Mouse (Mus musculus) right cerebral cortex, adult 2 months (tissue): ENCODE measurements around the gene Ngrn.

Experiments
- DNase-seq, 2 experiments: peaks; one replicate each; pipeline ENCODE4 v3.0.0; 2021 to 2022; ENCODE audit warnings: low spot score in 2 of 2

Ngrn gene

GRCm38 (mm10) chr7:80260625-80261371, at the start of gene Ngrn:
TSS of gene Ngrn (plus strand) at chr7:80261215.
- DNase-seq: peak; percentile 86 to 91

DNA sequence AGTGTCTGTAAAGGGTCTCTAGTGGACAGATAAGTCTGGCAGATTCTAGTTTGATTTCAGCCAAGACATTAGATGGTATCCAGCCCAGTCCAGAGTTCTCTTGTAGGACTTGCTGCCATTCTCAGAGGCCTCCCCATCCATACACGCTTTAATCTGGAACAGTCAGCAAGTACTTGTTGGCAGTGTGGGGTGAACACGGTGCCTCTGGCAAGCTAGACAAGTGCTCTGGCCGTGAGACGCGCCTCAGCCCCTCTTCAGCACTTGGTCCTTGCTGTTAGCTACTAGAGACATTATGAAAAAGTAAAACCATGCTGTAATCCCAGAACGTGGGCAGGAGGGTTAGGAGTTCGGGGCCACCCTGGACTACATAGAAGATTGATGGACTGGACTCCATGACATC, 47.4 kb upstream of the Ngrn start:
- no peak for DNase-seq

DNA sequence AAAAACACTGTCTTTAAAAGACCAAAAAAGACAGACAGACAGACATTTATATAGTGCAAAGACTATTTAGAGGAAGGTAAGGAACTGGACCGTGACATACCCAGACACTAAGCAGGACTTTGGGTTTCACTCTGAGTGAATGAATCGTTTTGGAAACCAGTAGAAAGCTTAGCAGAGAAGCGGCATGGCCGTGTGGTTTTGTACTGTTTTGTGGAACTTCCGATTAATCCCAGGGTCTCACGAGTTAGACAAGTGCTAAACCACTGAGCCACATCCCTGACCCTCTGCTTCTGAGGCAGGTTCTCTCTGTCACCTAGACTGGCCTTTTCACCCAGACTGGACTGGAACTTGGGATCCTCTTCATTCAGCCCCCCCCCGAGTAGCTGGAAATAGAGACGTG, 46.6 kb upstream of the Ngrn start:
- DNase-seq: no peak

DNA sequence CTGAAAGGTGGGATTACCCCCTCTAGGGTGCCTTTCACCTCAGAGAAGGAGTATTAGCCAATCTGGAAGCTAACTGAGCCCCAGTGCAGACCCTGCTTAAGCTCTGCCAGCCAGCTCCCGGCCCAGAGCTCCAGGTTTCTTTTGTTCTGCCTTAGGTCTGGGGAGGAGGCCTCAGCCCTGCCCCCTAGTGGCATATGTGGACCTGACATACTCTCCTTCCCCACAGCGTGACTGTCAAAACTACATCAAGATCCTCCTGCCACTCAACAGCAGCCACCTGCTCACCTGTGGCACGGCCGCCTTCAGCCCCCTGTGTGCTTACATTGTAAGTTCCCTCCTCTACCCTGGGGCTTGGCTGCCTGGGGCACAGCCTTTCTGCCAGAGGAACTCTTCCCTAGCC, 45.6 kb upstream of the Ngrn start:
- DNase-seq: peak; percentile 73 to 84

- DNase-seq: peak in 1 of 2 experiments; percentile 19
Observed at GRCm38 (mm10) chr7:80216566-80216965, 44.4 kb upstream of the Ngrn start.

GRCm38 (mm10) chr7:80218666-80219065, 42.3 kb upstream of the Ngrn start:
- no peak for DNase-seq

DNA sequence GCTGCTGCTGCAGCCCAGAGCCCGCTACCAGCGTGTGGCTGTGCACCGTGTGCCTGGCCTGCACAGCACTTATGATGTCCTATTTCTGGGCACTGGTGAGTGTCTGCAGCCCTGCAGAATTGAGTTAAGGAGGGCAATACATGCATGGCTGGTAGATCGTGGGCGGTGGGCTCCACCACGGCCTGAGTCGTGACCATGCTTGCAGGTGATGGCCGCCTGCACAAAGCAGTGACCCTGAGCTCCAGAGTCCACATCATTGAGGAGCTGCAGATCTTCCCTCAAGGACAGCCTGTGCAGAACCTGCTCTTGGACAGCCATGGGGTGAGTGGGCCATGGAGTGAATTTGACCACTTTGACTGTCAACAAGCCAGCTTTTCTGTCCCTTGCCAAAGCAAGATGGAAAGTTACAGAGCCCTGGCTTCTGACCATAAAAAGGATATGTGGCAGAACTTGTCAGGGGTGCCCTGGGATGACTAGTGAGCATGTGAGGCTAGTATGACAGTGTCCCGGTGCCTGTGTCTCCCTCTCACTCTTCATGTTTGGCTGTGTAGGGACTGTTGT, 40.7 kb upstream of the Ngrn start:
- no peak for DNase-seq

DNA sequence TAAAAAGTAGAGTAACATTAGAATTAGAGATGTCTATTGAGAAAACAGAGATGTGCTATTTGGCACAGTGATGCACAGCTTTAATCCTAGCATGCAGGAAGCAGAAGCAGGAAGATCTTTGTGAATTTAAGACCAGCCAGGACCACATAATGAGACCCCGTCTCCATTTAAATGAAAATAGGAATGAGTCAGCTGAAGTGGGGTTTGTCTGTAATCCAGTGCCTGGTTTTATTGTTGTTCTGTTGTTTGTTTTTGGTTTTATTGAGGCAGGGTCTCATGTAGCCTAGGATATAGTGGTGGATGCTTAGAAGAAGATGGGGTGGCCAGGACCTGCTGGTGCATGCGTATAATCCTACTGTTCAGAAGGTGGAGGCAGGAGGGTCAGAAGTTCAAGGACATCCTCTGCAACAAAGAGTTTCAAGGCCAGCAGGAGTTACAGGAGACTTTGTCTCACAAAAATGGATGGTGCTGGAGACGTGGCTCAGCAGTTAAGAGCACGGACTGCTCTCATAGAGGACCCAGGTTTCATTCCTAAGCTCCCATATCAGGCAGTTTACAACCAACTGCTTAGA, 39.8 kb upstream of the Ngrn start:
- DNase-seq: no peak

DNA sequence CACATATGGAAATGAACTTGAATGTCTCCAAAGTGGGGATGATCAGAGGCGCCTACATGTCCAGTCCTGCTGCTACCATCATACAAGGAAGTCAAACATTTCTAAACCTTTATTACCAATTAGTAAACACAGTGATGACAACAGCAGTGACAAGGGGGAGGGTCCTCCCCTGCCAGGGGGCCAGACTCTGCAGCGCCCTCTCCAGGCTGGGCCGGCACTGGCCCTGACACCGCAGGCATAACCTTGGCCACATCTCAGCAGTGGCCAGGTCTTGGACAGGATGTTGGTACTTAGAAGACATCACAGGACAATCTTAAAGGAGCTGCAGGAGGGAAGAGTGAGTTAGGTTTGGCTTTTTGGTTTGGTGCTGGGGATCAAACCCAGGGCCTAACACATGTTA, 34.0 kb upstream of the Ngrn start:
- no peak for DNase-seq

- DNase-seq: no peak
Observed at GRCm38 (mm10) chr7:80230196-80230595, 30.8 kb upstream of the Ngrn start.

GRCm38 (mm10) chr7:80231971-80232488, 29.0 kb upstream of the Ngrn start:
- peak in 1 of 2 experiments; percentile 18 for DNase-seq

- DNase-seq: peak; percentile 90 to 94
Observed at GRCm38 (mm10) chr7:80232489-80233029, 28.5 kb upstream of the Ngrn start, which contains the start of the genes Cib1 and Gdpgp1. TSS of gene Cib1 (minus strand) at chr7:80232813. TSS of gene Gdpgp1 (plus strand) at chr7:80232865.

- no peak for DNase-seq
Observed at GRCm38 (mm10) chr7:80233799-80234198, 27.2 kb upstream of the Ngrn start.

GRCm38 (mm10) chr7:80238542-80238941, 22.5 kb upstream of the Ngrn start:
- no peak for DNase-seq

DNA sequence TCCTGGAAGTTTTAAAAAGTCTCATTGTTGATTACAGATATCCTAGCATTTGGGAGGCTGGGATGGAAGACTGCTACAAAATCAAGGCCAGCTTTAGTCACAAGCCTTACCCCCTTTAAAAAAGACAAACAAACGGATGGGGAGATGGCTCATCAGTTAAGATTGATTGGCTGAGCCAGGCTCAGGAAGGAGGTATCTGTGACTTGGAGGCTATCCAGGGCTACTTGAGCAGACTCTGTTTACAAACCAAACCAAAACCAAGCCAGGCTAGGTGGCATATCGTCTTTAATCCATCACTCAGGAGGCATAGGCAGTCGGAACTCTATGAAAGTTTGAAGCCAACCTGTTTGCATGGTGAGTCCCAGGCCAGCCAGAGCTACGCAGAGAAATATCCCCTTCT, 19.4 kb upstream of the Ngrn start:
- no peak for DNase-seq

GRCm38 (mm10) chr7:80244851-80245250, 16.2 kb upstream of the Ngrn start:
- no peak for DNase-seq

DNA sequence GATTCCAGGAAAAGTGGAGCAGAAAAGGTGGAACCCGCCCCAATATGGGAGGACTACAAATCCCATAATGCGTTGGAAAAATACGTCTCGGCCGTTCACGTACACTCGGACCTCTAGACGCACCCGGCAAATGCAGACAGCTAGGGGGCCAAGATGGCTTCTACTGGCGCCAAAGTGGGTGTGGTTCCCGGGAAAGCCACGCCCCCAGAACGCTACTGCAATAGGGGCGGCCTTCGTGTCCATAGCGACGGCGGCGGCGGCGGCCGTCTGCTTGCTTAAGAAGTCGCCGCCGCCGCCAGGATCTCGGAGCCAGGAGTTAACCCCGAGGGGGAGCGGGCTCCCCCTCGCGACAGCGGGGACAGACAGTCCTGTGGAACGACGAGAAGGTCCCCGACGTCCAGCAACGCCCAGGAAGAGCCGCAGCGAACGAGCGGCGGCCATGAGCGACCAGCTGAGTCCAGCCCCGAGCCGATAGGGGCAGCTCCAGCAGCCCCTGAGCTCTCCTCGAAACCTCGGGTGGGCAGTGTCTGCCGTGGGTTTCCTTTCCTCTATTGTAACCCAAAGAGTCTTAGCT, 14.8 kb upstream of the Ngrn start, which contains the start of gene Ttll13:
Gene Ttll13, plus strand, starts transcription at position 229 of the 574 bp plus-strand sequence.
- DNase-seq: peak; percentile 93 to 97

- no peak for DNase-seq
Observed at GRCm38 (mm10) chr7:80246859-80247258, 14.2 kb upstream of the Ngrn start.

DNA sequence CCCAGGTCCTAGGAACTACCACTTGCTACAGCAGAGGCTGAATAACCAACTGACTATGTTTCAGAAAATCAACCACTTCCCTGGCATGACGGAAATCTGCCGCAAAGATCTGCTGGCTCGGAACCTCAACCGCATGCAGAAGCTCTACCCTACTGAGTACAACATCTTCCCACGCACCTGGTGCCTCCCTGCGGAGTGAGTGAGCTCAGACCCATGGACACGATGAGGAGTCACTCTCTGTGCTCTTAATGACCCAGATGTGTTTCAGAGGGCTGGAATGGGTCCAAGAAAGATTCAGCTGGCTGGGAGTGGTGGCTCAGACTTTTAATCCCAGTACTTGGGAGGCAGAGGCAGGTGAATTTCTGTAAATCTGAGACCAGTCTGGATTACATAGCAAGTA, 8.6 kb upstream of the Ngrn start:
- no peak for DNase-seq

DNA sequence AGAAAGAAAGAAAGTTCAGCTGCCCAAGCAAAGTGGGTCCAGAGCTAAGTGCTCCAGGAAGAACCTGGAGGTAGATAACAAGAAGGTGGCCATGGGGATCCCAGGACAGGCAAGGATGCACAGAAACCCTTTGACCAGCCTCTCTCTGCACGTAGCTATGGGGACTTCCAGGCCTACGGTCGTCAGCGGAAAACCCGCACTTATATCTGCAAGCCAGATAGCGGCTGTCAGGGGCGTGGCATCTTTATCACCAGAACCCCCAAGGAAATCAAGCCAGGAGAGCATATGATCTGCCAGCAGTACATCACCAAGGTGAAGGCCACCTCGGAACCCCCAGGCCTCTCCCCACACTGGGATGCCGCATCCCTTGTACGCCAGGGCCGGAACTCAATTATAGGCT, 8.1 kb upstream of the Ngrn start:
- DNase-seq: no peak

GRCm38 (mm10) chr7:80255981-80256380, 5.0 kb upstream of the Ngrn start:
- no peak for DNase-seq

- DNase-seq: no peak
Observed at GRCm38 (mm10) chr7:80257706-80258105, 3.3 kb upstream of the Ngrn start.
